Mouse (Mus musculus): Measurements from ENCODE around the gene Tgfa. TPM values are rescaled to one million over a fixed set of nuclear protein-coding genes. Genes with fewer than 3 reads are reported as not detected.

Gene Tgfa
- polyA plus RNA-seq, 1 experiment from 2014 or later, result 1.8 TPM

DNA sequence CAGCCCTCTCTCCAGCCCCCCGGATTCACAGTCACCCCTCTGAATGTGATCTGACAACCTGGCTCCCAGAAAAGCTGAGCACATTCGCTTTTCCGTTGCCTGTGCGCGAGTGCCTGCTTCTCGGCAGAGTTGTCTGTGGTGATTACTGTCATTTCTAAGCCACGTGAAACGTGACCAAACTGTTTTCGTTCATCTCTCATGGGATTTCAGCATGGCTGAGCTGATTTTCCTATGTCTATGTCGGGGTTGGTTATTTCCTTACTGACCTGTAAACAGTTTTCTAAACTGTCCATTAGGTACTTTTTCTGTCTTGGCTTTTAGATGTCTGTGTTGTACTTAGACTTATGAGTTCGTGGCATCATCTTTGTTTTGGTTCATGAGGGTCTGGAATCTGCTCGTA, 12.0 kb downstream of the Tgfa start:
- WGBS, result 57% methylated on average over 12 of the region's 12 CpGs
- H3K27ac ChIP-seq (replicated peaks; ENCODE audit: low read depth, low read length), result no peak overlapping the region
- no peaks in the 10 kb centered on the region for H3K4me1 ChIP-seq (ENCODE audit: control insufficient read depth, insufficient read depth, low read length)
- ATAC-seq (replicated peaks; ENCODE audit: insufficient number of reproducible peaks, low FRiP score, low TSS enrichment, low read depth) (no peak), DNase-seq (ENCODE audit: low spot score) (no peak)
- no peak overlapping the region for H3K4me3 ChIP-seq (ENCODE audit: low read depth, low read length)
- H3K9me3 ChIP-seq (replicated peaks; ENCODE audit: control insufficient read depth, low read length), result no peaks in the 10 kb centered on the region
- H3K27me3 ChIP-seq (ENCODE audit: control insufficient read depth, insufficient read depth, low read length), result no peaks in the 10 kb centered on the region
- H3K9ac ChIP-seq (replicated peaks; ENCODE audit: low read length), result no peak overlapping the region
- H3K4me2 ChIP-seq (ENCODE audit: low read depth, low read length), result no peak overlapping the region
- H3K36me3 ChIP-seq (replicated peaks; ENCODE audit: control insufficient read depth, insufficient read depth, low read depth, low read length), result no peaks in the 10 kb centered on the region

DNA sequence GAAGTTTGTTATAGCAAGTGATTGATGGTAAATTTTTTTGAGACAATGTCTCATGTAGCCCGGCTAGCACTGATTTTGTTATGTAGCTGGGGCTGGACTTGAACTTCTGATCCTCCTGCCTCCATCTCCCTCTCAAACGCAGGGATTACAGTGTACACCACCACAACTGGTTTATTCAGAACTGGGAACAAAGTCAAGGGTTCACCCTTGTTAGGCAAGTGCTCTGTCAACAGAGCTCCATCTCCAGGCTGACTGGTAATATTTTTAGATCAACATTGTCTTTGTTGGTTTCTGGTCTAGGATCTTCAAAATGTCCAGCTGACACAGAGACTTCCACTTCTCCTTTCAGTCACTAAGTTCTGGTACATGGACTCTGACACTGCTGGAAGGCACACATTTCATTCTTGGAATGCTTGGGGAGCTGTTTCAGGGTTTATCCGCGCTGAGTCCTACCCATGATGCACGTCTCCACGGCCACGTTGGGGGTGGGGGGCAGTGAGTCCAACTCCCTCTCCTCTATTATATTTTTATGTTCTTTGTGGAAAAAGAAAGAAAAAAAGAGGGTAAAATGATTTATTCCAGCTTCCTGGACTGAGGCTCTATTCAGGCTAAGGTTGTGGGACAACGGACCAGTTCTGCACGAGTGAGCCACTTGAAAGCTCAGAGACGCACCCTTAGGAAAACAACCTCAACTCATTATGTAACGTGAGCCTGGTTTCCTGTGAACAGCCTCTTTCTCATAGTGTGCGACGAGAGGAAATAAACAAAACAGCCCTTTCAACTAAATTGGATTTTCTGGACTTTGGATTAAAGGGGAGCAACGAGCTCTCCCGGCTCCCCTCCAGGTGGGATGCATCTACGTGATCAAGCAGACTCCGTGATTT, 14.4 kb downstream of the Tgfa start:
- no peak overlapping the region for H3K4me3 ChIP-seq (ENCODE audit: low read depth, low read length)

DNA sequence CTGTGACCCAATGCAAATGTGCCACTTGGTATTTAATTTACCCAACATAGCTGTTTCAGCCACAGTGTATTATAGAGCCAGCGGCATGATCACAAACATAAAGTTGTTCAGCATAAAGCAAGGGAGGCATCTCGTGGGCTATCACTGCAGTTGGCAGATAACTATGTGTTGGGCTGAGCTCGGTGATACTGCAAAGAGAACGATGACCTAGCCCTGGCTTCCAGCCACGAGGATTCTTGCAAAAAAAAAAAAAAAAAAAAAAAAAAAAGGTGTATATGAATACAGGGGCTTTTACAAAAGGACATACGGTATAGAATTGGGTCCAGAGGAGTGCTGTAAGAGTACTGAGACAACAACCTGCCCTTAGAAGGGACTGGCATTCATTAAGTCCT, 15.0 kb downstream of the Tgfa start:
- Histone ChIP-seq H3K27me3 (ENCODE audit: control insufficient read depth, insufficient read depth, low read length) (no peaks in the 10 kb centered on the region), H3K9me3 (replicated peaks; ENCODE audit: control insufficient read depth, low read length) (no peaks in the 10 kb centered on the region), H3K4me2 (ENCODE audit: low read depth, low read length) (no peak overlapping the region), H3K9ac (replicated peaks; ENCODE audit: low read length) (no peak overlapping the region), H3K4me1 (ENCODE audit: control insufficient read depth, insufficient read depth, low read length) (no peaks in the 10 kb centered on the region), H3K4me3 (ENCODE audit: low read depth, low read length) (no peak overlapping the region), H3K27ac (replicated peaks; ENCODE audit: low read depth, low read length) (no peak overlapping the region), H3K36me3 (replicated peaks; ENCODE audit: control insufficient read depth, insufficient read depth, low read depth, low read length) (no peaks in the 10 kb centered on the region)
- no peak for ATAC-seq (replicated peaks; ENCODE audit: insufficient number of reproducible peaks, low FRiP score, low TSS enrichment, low read depth)
- no peak for DNase-seq (ENCODE audit: low spot score)
- WGBS, result 53% methylated on average over 6 of the region's 6 CpGs

More for the DNA sequence above, 14.4 kb downstream of the Tgfa start:
- Histone ChIP-seq H3K9ac (replicated peaks; ENCODE audit: low read length) (no peak overlapping the region), H3K27me3 (ENCODE audit: control insufficient read depth, insufficient read depth, low read length) (no peaks in the 10 kb centered on the region), H3K4me1 (ENCODE audit: control insufficient read depth, insufficient read depth, low read length) (no peaks in the 10 kb centered on the region), H3K27ac (replicated peaks; ENCODE audit: low read depth, low read length) (no peak overlapping the region), H3K9me3 (replicated peaks; ENCODE audit: control insufficient read depth, low read length) (no peaks in the 10 kb centered on the region), H3K36me3 (replicated peaks; ENCODE audit: control insufficient read depth, insufficient read depth, low read depth, low read length) (no peaks in the 10 kb centered on the region), H3K4me2 (ENCODE audit: low read depth, low read length) (no peak overlapping the region)
- 26% methylated on average over 17 of the region's 17 CpGs for WGBS
- ATAC-seq (replicated peaks; ENCODE audit: insufficient number of reproducible peaks, low FRiP score, low TSS enrichment, low read depth) (no peak), DNase-seq (ENCODE audit: low spot score) (peak; percentile 56)

DNA sequence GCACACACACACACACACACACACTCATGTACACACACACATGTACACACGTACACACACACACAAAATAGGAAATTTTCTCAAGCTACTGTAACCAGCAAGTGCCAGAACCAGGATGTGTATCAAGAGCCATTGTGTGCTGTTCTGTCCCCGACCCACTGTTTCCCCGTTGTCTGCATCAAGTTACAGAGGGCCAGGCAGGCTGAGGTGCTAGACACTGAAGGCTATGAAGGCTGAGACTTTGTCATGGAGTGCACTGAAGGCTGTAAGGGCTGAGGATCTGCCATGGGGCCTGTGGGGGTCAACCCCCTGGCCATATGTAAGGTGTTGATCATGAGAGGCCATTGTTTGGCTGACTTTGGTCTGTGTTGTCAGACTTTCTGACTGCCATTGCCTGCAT, 15.6 kb downstream of the Tgfa start:
- Histone ChIP-seq H3K4me3 (ENCODE audit: low read depth, low read length) (no peak overlapping the region), H3K9ac (replicated peaks; ENCODE audit: low read length) (no peak overlapping the region), H3K9me3 (replicated peaks; ENCODE audit: control insufficient read depth, low read length) (no peaks in the 10 kb centered on the region), H3K4me2 (ENCODE audit: low read depth, low read length) (no peak overlapping the region), H3K36me3 (replicated peaks; ENCODE audit: control insufficient read depth, insufficient read depth, low read depth, low read length) (no peaks in the 10 kb centered on the region), H3K27ac (replicated peaks; ENCODE audit: low read depth, low read length) (no peak overlapping the region), H3K4me1 (ENCODE audit: control insufficient read depth, insufficient read depth, low read length) (no peaks in the 10 kb centered on the region), H3K27me3 (ENCODE audit: control insufficient read depth, insufficient read depth, low read length) (no peaks in the 10 kb centered on the region)
- WGBS, result 62% methylated on average over 3 of the region's 3 CpGs
- ATAC-seq (replicated peaks; ENCODE audit: insufficient number of reproducible peaks, low FRiP score, low TSS enrichment, low read depth) (no peak), DNase-seq (ENCODE audit: low spot score) (no peak)

DNA sequence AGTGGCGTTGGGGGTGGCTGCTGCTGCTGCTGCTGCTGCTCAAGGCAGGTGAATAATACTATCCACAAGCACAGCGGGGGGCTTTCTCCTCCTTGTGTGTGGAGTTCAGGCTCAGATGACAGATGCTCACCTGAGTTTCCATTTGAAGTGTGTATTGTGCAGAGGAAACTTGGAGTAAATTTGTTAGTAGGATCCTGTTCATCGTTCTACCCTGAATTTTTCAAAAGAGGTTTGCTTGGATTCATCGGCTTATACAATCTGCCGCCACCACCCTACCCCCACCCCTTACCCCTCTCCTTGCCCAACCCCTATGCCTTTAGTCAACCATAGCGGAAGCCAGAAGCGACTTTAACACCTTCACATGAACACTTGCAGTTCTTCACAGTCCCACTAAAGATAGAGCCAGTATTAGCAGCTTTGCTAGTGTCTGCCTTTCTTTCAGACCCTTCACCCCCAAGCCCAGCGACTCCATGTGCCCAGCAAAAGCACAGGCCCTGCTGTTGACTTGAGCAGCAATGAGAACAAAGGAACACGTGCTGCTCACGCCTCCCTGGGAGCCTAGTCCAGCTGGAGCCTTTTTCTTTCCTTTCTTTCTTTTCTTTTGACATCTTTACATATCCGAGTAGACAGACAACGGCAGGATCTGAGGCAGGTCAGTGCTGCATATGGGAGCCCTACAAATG, 16.2 kb downstream of the Tgfa start:
- Histone ChIP-seq H3K27me3 (ENCODE audit: control insufficient read depth, insufficient read depth, low read length) (no peaks in the 10 kb centered on the region), H3K4me3 (ENCODE audit: low read depth, low read length) (no peak overlapping the region), H3K4me1 (ENCODE audit: control insufficient read depth, insufficient read depth, low read length) (no peaks in the 10 kb centered on the region), H3K27ac (replicated peaks; ENCODE audit: low read depth, low read length) (no peak overlapping the region), H3K9me3 (replicated peaks; ENCODE audit: control insufficient read depth, low read length) (no peaks in the 10 kb centered on the region), H3K4me2 (ENCODE audit: low read depth, low read length) (no peak overlapping the region), H3K9ac (replicated peaks; ENCODE audit: low read length) (no peak overlapping the region), H3K36me3 (replicated peaks; ENCODE audit: control insufficient read depth, insufficient read depth, low read depth, low read length) (no peaks in the 10 kb centered on the region)
- DNase-seq (ENCODE audit: low spot score) (no peak), ATAC-seq (replicated peaks; ENCODE audit: insufficient number of reproducible peaks, low FRiP score, low TSS enrichment, low read depth) (no peak)
- WGBS, result 65% methylated on average over 12 of the region's 12 CpGs

DNA sequence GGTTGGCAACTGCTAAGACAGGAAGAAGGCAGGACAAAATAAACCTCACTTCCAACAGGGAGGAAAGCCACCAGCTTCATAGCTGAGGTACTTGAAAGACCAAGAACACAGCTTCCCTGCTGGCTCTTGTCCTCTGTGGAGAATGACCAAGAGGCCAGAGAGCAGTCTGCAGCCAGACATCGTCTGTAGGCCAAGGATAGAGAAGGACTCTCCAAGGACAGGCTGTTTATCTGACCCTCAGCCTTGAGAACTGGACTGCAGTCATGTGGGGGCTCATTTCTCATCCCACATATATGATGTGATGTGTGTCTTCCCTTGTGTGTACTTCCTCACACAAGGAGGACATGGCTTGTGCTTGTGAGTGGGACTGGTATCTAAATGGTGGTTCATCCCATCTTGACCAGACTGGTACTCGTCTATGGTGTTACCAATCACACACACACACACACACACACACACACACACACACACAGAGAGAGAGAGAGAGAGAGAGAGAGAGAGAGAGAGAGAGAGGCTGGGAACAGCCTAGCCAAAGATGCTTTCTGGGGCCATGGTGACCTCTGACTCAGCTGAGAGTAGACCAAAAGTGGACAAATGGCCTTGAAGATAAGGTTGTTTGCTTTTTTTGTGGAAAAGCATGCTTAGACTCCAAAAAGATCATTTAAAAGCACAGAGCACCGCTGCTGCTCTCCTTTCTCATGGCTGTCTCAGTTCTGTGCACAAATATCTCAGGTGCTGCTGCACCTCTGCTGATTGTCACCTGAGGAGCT, 18.0 kb downstream of the Tgfa start:
- no peak overlapping the region for H3K4me2 ChIP-seq (ENCODE audit: low read depth, low read length)
- no peak overlapping the region for H3K9ac ChIP-seq (replicated peaks; ENCODE audit: low read length)
- ATAC-seq (replicated peaks; ENCODE audit: insufficient number of reproducible peaks, low FRiP score, low TSS enrichment, low read depth) (no peak), DNase-seq (ENCODE audit: low spot score) (no peak)
- no peak overlapping the region for H3K4me3 ChIP-seq (ENCODE audit: low read depth, low read length)
- no peaks in the 10 kb centered on the region for H3K4me1 ChIP-seq (ENCODE audit: control insufficient read depth, insufficient read depth, low read length)
- H3K27ac ChIP-seq (replicated peaks; ENCODE audit: low read depth, low read length), result no peak overlapping the region
- no peaks in the 10 kb centered on the region for H3K27me3 ChIP-seq (ENCODE audit: control insufficient read depth, insufficient read depth, low read length)
- 78% methylated on average over 3 of the region's 3 CpGs for WGBS
- H3K36me3 ChIP-seq (replicated peaks; ENCODE audit: control insufficient read depth, insufficient read depth, low read depth, low read length), result no peaks in the 10 kb centered on the region
- no peaks in the 10 kb centered on the region for H3K9me3 ChIP-seq (replicated peaks; ENCODE audit: control insufficient read depth, low read length)

DNA sequence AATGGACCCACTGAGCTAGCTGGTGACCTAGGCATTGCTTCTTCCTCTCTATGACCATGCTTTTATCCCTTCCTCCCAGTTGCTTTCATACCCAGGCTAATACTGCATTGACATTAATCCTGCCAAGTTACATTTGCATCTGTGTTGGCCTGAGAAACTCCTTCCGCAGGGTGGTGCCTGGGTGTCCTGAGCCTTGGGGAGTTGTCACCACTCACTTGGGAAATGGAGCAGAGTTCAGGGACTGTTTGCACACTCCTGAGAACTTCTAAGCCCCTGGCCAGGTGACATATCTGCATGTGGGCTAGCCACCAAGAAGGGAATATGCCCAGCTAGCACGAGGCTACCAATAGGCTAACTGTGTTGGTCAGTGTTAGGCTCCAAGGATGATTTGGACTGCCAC, 23.0 kb downstream of the Tgfa start:
- no peaks in the 10 kb centered on the region for H3K36me3 ChIP-seq (replicated peaks; ENCODE audit: control insufficient read depth, insufficient read depth, low read depth, low read length)
- ATAC-seq (replicated peaks; ENCODE audit: insufficient number of reproducible peaks, low FRiP score, low TSS enrichment, low read depth), result no peak
- H3K4me3 ChIP-seq (ENCODE audit: low read depth, low read length), result no peak overlapping the region
- no peak for DNase-seq (ENCODE audit: low spot score)
- H3K9ac ChIP-seq (replicated peaks; ENCODE audit: low read length), result no peak overlapping the region
- WGBS, result 96% methylated on average over 2 of the region's 2 CpGs
- H3K9me3 ChIP-seq (replicated peaks; ENCODE audit: control insufficient read depth, low read length), result no peaks in the 10 kb centered on the region
- H3K4me1 ChIP-seq (ENCODE audit: control insufficient read depth, insufficient read depth, low read length), result no peaks in the 10 kb centered on the region
- H3K27ac ChIP-seq (replicated peaks; ENCODE audit: low read depth, low read length), result no peak overlapping the region
- no peaks in the 10 kb centered on the region for H3K27me3 ChIP-seq (ENCODE audit: control insufficient read depth, insufficient read depth, low read length)
- no peak overlapping the region for H3K4me2 ChIP-seq (ENCODE audit: low read depth, low read length)

DNA sequence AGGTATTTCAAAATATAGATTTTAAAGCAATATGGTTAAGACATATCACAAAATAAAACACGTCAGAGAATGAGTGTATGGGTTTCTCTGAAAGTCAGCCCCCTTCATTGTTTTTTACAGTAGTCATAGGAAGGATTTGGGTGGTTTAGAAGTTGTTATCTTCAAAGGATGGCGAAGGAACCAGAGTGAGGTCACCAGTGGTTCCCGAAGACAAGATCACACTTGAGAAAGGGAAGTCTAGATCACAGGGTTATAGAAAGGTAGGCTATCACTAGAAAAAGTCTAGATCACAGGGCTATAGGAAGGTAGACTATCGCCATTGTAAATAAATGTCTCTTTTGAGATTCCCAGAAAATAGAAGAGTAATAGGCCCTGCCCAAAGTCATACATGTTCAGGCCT, 23.7 kb downstream of the Tgfa start:
- Histone ChIP-seq H3K9ac (replicated peaks; ENCODE audit: low read length) (no peak overlapping the region), H3K4me1 (ENCODE audit: control insufficient read depth, insufficient read depth, low read length) (no peaks in the 10 kb centered on the region), H3K4me3 (ENCODE audit: low read depth, low read length) (no peak overlapping the region), H3K9me3 (replicated peaks; ENCODE audit: control insufficient read depth, low read length) (no peaks in the 10 kb centered on the region), H3K4me2 (ENCODE audit: low read depth, low read length) (no peak overlapping the region), H3K36me3 (replicated peaks; ENCODE audit: control insufficient read depth, insufficient read depth, low read depth, low read length) (no peaks in the 10 kb centered on the region), H3K27me3 (ENCODE audit: control insufficient read depth, insufficient read depth, low read length) (no peaks in the 10 kb centered on the region), H3K27ac (replicated peaks; ENCODE audit: low read depth, low read length) (no peak overlapping the region)
- ATAC-seq (replicated peaks; ENCODE audit: insufficient number of reproducible peaks, low FRiP score, low TSS enrichment, low read depth) (no peak), DNase-seq (ENCODE audit: low spot score) (no peak)
- whole genome bisulfite sequencing, result 88% methylated on average over 4 of the region's 4 CpGs

Measured in embryonic facial prominence, embryonic 11.5 days (tissue).